Mouse (Mus musculus) c-Kit-negative CD71-positive TER-119-positive erythroid progenitor cells, embryonic 14.5 days (primary cell): ENCODE measurements around the gene Gm5862.
"Not testable (repeated sequence)": the region's sequence is repeated elsewhere in the genome, so short reads cannot be mapped to it uniquely, and the experiment has no call there.

Experiments
- DNase-seq: peaks from one replicate; pipeline ENCODE4 v3.0.0-alpha.2; 2013; ENCODE audit warnings: low read depth, low spot score

Gm5862 gene

DNA sequence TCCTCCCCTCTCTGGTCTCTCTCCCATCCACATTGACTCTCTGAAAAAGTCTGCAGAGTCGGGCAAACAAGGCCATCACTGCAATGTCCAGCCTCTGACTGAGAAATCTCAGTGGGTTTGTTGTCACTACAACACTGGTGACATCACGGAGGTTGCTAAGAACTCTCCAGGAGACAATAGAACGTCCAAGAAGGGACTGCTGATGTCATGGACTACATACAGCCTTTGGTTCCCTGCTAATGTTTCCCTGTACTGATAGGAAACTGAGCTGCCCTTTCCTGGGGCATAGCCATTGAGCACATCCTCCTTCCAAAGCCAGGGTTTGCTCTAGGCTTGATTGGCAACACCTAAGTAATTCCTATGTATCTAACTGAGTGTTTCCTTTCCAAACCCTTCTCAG, at the start of gene Gm5862:
TSS of gene Gm5862 (minus strand) at position 101 of the 400 bp plus-strand sequence.
- DNase-seq = not testable (repeated sequence)

DNA sequence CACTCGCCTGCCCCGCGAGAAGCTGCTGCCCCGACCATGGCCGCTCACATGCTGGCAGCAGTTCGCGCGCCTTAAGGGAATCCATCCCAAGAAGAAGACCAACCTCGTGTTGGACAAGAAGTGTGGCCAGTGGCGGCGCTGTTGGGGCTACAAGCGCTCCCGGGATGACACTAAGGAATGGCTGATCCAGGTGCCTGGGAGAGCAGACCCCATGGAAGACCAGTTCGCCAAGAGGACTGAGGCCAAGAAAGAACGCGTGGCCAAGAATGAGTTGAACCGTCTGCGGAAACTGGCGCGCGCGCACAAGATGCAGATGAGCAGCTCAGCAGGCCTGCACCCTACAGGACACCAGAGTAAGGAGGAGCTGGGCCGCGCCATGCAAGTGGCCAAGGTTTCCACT, 48.0 kb upstream of the Gm5862 start:
- no peak for DNase-seq

DNA sequence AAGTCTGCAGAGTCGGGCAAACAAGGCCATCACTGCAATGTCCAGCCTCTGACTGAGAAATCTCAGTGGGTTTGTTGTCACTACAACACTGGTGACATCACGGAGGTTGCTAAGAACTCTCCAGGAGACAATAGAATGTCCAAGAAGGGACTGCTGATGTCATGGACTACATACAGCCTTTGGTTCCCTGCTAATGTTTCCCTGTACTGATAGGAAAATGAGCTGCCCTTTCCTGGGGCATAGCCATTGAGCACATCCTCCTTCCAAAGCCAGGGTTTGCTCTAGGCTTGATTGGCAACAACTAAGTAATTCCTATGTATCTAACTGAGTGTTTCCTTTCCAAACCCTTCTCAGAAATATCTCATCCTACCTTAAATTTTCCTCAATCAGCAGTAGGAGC, 35.8 kb upstream of the Gm5862 start, which contains the start of gene Gm7347:
TSS of gene Gm7347 (minus strand) at position 101 of the 400 bp plus-strand sequence.
- not testable (repeated sequence) for DNase-seq

DNA sequence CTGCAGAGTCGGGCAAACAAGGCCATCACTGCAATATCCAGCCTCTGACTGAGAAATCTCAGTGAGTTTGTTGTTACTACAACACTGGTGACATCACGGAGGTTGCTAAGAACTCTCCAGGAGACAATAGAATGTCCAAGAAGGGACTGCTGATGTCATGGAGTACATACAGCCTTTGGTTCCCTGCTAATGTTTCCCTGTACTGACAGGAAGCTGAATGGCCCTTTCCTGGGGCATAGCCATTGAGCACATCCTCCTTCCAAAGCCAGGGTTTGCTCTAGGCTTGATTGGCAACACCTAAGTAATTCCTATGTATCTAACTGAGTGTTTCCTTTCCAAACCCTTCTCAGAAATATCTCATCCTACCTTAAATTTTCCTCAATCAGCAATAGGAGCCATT, 16.7 kb upstream of the Gm5862 start, which contains the start of gene Speer4a:
TSS of gene Speer4a (minus strand) at position 101 of the 400 bp plus-strand sequence.
- DNase-seq = not testable (repeated sequence)

DNA sequence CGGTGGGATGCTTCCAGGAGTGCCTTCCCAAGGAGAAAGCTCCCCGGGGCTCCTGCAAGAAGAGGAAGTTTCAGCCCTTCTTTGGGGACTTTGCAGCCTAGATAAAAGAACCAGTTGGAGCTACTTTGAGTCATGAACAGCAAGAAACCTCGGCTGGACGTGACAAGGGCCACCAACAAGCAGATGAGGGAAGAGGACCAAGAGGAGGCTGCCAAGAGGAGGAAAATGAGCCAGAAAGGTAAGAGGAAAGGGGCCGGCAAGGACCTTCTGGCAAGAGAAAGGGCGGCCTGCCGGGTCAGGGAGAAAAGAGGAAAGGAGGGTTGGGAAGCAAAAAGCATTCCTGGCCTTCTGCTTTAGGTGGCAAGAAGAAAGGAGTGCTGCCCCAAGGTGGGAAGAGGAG, 15.0 kb downstream of the Gm5862 start:
- not testable (repeated sequence) for DNase-seq

DNA sequence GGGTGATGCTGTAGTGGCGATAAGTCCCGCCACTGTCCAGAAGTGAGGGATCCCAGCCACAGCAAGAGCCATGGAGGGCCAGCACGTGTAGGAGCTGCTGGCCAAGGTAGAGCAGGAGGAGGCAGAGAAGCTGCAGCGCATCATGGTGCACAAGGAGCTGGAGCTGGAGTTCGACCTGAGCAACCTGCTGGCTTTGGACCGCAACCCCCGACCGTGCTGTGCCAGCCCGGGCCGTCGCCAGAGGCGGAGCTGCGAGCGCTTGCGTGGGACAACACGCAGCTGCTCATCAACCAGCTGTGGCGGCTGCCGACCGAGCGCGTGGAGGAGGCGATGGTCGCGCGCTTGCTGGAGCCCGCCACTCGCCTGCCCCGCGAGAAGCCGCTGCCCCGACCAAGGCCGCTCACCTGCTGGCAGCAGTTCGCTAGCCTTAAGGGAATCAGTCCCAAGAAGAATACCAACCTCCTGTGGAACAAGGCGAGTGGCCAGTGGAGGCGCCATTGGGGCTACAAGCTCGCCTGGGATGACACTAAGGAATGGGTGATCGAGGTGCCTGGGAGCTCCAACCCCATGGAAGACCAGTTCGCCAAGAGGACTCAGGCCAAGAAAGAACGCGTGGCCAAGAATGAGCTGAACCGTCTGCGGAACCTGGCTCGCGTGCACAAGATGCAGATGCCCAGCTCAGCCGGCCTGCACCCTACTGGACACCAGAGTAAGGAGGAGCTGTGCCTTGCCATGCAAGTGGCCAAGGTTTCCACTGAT, 15.6 kb downstream of the Gm5862 start:
- DNase-seq = not testable (repeated sequence)

DNA sequence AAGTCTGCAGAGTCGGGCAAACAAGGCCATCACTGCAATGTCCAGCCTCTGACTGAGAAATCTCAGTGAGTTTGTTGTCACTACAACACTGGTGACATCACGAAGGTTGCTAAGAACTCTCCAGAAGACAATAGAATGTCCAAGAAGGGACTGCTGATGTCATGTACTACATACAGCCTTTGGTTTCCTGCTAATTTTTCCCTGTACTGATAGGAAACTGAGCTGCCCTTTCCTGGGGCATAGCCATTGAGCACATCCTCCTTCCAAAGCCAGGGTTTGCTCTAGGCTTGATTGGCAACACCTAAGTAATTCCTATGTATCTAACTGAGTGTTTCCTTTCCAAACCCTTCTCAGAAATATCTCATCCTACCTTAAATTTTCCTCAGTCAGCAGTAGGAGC, 18.0 kb downstream of the Gm5862 start, which contains the start of gene Gm1979:
TSS of gene Gm1979 (minus strand) at position 101 of the 400 bp plus-strand sequence.
- DNase-seq = not testable (repeated sequence)

DNA sequence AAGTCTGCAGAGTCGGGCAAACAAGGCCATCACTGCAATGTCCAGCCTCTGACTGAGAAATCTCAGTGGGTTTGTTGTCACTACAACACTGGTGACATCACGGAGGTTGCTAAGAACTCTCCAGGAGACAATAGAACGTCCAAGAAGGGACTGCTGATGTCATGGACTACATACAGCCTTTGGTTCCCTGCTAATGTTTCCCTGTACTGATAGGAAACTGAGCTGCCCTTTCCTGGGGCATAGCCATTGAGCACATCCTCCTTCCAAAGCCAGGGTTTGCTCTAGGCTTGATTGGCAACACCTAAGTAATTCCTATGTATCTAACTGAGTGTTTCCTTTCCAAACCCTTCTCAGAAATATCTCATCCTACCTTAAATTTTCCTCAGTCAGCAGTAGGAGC, 34.2 kb downstream of the Gm5862 start, which contains the start of gene Gm21698:
TSS of gene Gm21698 (minus strand) at position 101 of the 400 bp plus-strand sequence.
- not testable (repeated sequence) for DNase-seq

DNA sequence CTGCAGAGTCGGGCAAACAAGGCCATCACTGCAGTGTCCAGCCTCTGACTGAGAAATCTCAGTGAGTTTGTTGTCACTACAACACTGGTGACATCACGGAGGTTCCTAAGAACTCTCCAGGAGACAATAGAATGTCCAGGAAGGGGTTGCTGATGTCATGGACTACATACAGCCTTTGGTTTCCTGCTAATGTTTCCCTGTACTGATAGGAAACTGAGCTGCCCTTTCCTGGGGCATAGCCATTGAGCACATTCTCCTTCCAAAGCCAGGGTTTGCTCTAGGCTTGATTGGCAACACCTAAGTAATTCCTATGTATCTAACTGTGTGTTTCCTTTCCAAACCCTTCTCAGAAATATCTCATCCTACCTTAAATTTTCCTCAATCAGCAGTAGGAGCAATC, 50.2 kb downstream of the Gm5862 start, which contains the start of gene Gm21680:
TSS of gene Gm21680 (minus strand) at position 101 of the 400 bp plus-strand sequence.
- not testable (repeated sequence) for DNase-seq
